30 mouse cellular contexts compared by ENCODE assay signal in genomic region chr6:83015749-83016148, GRCm38 (mm10). TPM values are rescaled to one million over a fixed set of nuclear protein-coding genes. Genes with fewer than 3 reads are reported as not detected.
A peak's percentile ranks its signal among the peaks of the same experiment; 100 is the strongest.
DNase-seq lines count a peak whose midpoint lies in the region; ATAC-seq and TF ChIP-seq lines count a peak whose summit lies in the region.
"Had no signal": no experiment of that assay in that cellular context is flagged by ENCODE, and none has a peak within 500 bp of the region (broad histone marks: within the 10 kb centered on the region; RNA-seq: fewer than 3 reads in every experiment).

No protein-coding gene starts in this region.

- peaks cover 37% of the 10 kb centered on the region for H3K36me3 ChIP-seq in megakaryocyte, embryonic 14.5 days (replicated peaks; ENCODE audit: low read length)
- no peaks in the 10 kb centered on the region for H3K36me3 ChIP-seq in liver, embryonic 13.5 days
- no peaks in the 10 kb centered on the region for H3K36me3 ChIP-seq in myocyte (ENCODE audit: control insufficient read depth, insufficient read depth)
- H3K36me3 ChIP-seq in midbrain, postnatal 0 days (ENCODE audit: insufficient read depth, low read length) = no peaks in the 10 kb centered on the region
- H3K36me3 ChIP-seq in hindbrain, embryonic 12.5 days = no peaks in the 10 kb centered on the region
- H3K36me3 ChIP-seq: embryonic facial prominence, embryonic 12.5 days; forebrain, embryonic 12.5 days; limb, embryonic 10.5 days; limb, embryonic 15.5 days; neural tube, embryonic 13.5 days had no signal

- H3K27me3 ChIP-seq in megakaryocyte, embryonic 14.5 days (replicated peaks) = no peaks in the 10 kb centered on the region
- no peaks in the 10 kb centered on the region for H3K27me3 ChIP-seq in liver, embryonic 13.5 days
- no peaks in the 10 kb centered on the region for H3K27me3 ChIP-seq in myocyte (ENCODE audit: control insufficient read depth, insufficient read depth, insufficient read length)
- H3K27me3 ChIP-seq in midbrain, postnatal 0 days (ENCODE audit: insufficient read depth, low read length) = no peaks in the 10 kb centered on the region
- H3K27me3 ChIP-seq in hindbrain, embryonic 12.5 days = 0 out of 2 replicates have a peak, but pooled peaks cover 2% of the 10 kb centered on the region
- H3K27me3 ChIP-seq: embryonic facial prominence, embryonic 12.5 days; forebrain, embryonic 12.5 days; limb, embryonic 15.5 days; neural tube, embryonic 13.5 days; Patski had no signal

- H3K9me3 ChIP-seq in megakaryocyte, embryonic 14.5 days = peaks cover 13% of the 10 kb centered on the region
- H3K9me3 ChIP-seq in liver, embryonic 13.5 days (replicated peaks) = no peaks in the 10 kb centered on the region
- H3K9me3 ChIP-seq in midbrain, postnatal 0 days (ENCODE audit: low read length) = no peaks in the 10 kb centered on the region
- no peaks in the 10 kb centered on the region for H3K9me3 ChIP-seq in hindbrain, embryonic 12.5 days (replicated peaks)
- H3K9me3 ChIP-seq: embryonic facial prominence, embryonic 12.5 days; forebrain, embryonic 12.5 days; limb, embryonic 10.5 days; limb, embryonic 15.5 days; neural tube, embryonic 13.5 days had no signal

- peaks cover 93% of the 10 kb centered on the region for H3K4me1 ChIP-seq in megakaryocyte, embryonic 14.5 days
- peaks cover 10% of the 10 kb centered on the region for H3K4me1 ChIP-seq in bone marrow, adult 2 months (ENCODE audit: control insufficient read depth, insufficient read depth, low read length)
- peaks cover 96% of the 10 kb centered on the region for H3K4me1 ChIP-seq in liver, embryonic 13.5 days (replicated peaks)
- no peaks in the 10 kb centered on the region for H3K4me1 ChIP-seq in midbrain, postnatal 0 days (ENCODE audit: insufficient read depth, low read length)
- H3K4me1 ChIP-seq in hindbrain, embryonic 12.5 days = no peaks in the 10 kb centered on the region
- H3K4me1 ChIP-seq: embryonic facial prominence, embryonic 12.5 days; forebrain, embryonic 12.5 days; neural tube, embryonic 13.5 days had no signal

- DNase-seq in liver, embryonic 13.5 days = no peak
- no peak for DNase-seq in midbrain, postnatal 0 days (ENCODE audit: low spot score)
- no peak for DNase-seq in cerebellum, adult 9-10 months
- DNase-seq: adrenal gland, adult 2 months; adrenal gland, postnatal 36 days; cerebellum, adult 2 months; cerebellum, postnatal 25 days; gastrocnemius, postnatal 36 days; heart, adult 18-20 months; heart, postnatal 36 days; kidney, adult 9 months; kidney, postnatal 10 days; layer of hippocampus, adult 9-11 months; lung, postnatal 36 days; midbrain, embryonic 14.5 days; thymus, adult 2 months; thymus, postnatal 4 days had no signal

- WGBS in bone marrow, adult 2 months = 77% methylated on average over 2 of the region's 2 CpGs
- 71% methylated on average over 2 of the region's 2 CpGs for WGBS in liver, embryonic 13.5 days (ENCODE audit: insufficient replicate concordance)
- WGBS in midbrain, postnatal 0 days = 79% methylated on average over 2 of the region's 2 CpGs
- 90% methylated on average over 2 of the region's 2 CpGs for WGBS in hindbrain, embryonic 12.5 days

- ATAC-seq in megakaryocyte, adult 5-6 weeks (ENCODE audit: poor library complexity, severe bottlenecking) = no peak
- no peak for ATAC-seq in liver, embryonic 13.5 days (ENCODE audit: low read depth)
- no peak for ATAC-seq in midbrain, postnatal 0 days (ENCODE audit: low FRiP score)
- no peak for ATAC-seq in hindbrain, embryonic 12.5 days (ENCODE audit: low FRiP score)
- ATAC-seq: intestine, postnatal 0 days; Patski had no signal

- H3K4me3 ChIP-seq in megakaryocyte, embryonic 14.5 days (replicated peaks) = peak overlapping the region; percentile 71
- H3K4me3 ChIP-seq in bone marrow, adult 2 months (replicated peaks; ENCODE audit: control insufficient read depth, low read depth, low read length) = peak overlapping the region; percentile 12
- H3K4me3 ChIP-seq in liver, embryonic 13.5 days (replicated peaks) = peak overlapping the region; percentile 41
- no peak overlapping the region for H3K4me3 ChIP-seq in myocyte
- H3K4me3 ChIP-seq in midbrain, postnatal 0 days (ENCODE audit: low read depth, low read length) = no peak overlapping the region
- H3K4me3 ChIP-seq in hindbrain, embryonic 12.5 days = no peak overlapping the region
- H3K4me3 ChIP-seq: embryonic facial prominence, embryonic 12.5 days; forebrain, embryonic 12.5 days; limb, embryonic 10.5 days; limb, embryonic 15.5 days; neural tube, embryonic 13.5 days had no signal

- no peak for TF ChIP-seq POLR2A in bone marrow, adult 2 months (IDR thresholded peaks at IDR 0.05; ENCODE audit: borderline replicate concordance, control insufficient read depth, low read depth, low read length)
- TF ChIP-seq POLR2A in myocyte (IDR thresholded peaks at IDR 0.05; ENCODE audit: insufficient read length, low read depth) = no peak

- H3ac ChIP-seq in myocyte (ENCODE audit: control insufficient read depth, insufficient read length) = no peak overlapping the region

- no peak for TF ChIP-seq CTCF in bone marrow, adult 2 months (IDR thresholded peaks at IDR 0.05; ENCODE audit: control insufficient read depth, insufficient read depth, low read length)
- TF ChIP-seq CTCF in midbrain, postnatal 0 days (IDR thresholded peaks at IDR 0.05) = no peak

- peak overlapping the region; percentile 47 for H3K27ac ChIP-seq in bone marrow, adult 2 months (ENCODE audit: control insufficient read depth, insufficient read depth, low read depth, low read length, poor library complexity)
- peak overlapping the region; percentile 99 for H3K27ac ChIP-seq in liver, embryonic 13.5 days
- no peak overlapping the region for H3K27ac ChIP-seq in midbrain, postnatal 0 days (ENCODE audit: low read depth, low read length)
- H3K27ac ChIP-seq in hindbrain, embryonic 12.5 days = no peak overlapping the region
- H3K27ac ChIP-seq: embryonic facial prominence, embryonic 12.5 days; forebrain, embryonic 12.5 days; hindbrain, embryonic 14.5 days; limb, embryonic 10.5 days; limb, embryonic 15.5 days; neural tube, embryonic 13.5 days had no signal

- H3K79me2 ChIP-seq in myocyte (ENCODE audit: control insufficient read depth, insufficient read depth) = no peaks in the 10 kb centered on the region

- peak overlapping the region; percentile 60 for H3K4me2 ChIP-seq in liver, embryonic 13.5 days
- H3K4me2 ChIP-seq in myocyte (ENCODE audit: low read depth) = peak overlapping the region; percentile 77
- H3K4me2 ChIP-seq in midbrain, postnatal 0 days (ENCODE audit: low read depth, low read length, poor library complexity, severe bottlenecking) = no peak overlapping the region
- H3K4me2 ChIP-seq in hindbrain, embryonic 12.5 days (replicated peaks) = no peak overlapping the region
- H3K4me2 ChIP-seq: embryonic facial prominence, embryonic 12.5 days; forebrain, embryonic 12.5 days; hindbrain, embryonic 14.5 days; limb, embryonic 15.5 days; neural tube, embryonic 13.5 days had no signal

- peak overlapping the region; percentile 72 for H3K9ac ChIP-seq in liver, embryonic 13.5 days
- no peak overlapping the region for H3K9ac ChIP-seq in midbrain, postnatal 0 days (replicated peaks; ENCODE audit: low read length, poor library complexity, severe bottlenecking)
- H3K9ac ChIP-seq in hindbrain, embryonic 12.5 days = no peak overlapping the region
- H3K9ac ChIP-seq: embryonic facial prominence, embryonic 12.5 days; forebrain, embryonic 12.5 days; hindbrain, embryonic 14.5 days; limb, embryonic 15.5 days; neural tube, embryonic 13.5 days had no signal

RNA-seq across cellular contexts. Expression of gene Dok1, which starts 17.5 kb away (rescaled TPM):
- polyA plus RNA-seq in megakaryocyte, embryonic 14.5 days (2012; ENCODE audit: insufficient read depth, low replicate concordance) = 159 and 256 TPM in 2 replicates
- 10.2 and 12.3 TPM in 2 replicates for total RNA-seq in megakaryocyte, adult 5-6 weeks (2015)
- total RNA-seq in megakaryocyte, adult 5-6 weeks (2017) = 23.5 and 26.8 TPM in 2 replicates
- 26.6 and 39.6 TPM in 2 replicates for polyA plus RNA-seq in bone marrow, adult 2 months (2011; ENCODE audit: insufficient read depth, insufficient read length, low replicate concordance, missing spikeins)
- polyA plus RNA-seq in liver, embryonic 13.5 days (2015; fragmentation: Nextera tagmentation; extraction: Ambion mirVana) = 20.1 and 20.2 TPM in 2 replicates
- 41.3 TPM for polyA plus RNA-seq in myocyte (2012; fragmentation: generic; extraction: Trizol)
- total RNA-seq in midbrain, postnatal 0 days (2014; rRNA removed) = 3.9 and 5.0 TPM in 2 replicates
- polyA plus RNA-seq in midbrain, postnatal 0 days (2015; fragmentation: Nextera tagmentation; extraction: Ambion mirVana) = 1.1 and 2.3 TPM in 2 replicates
- polyA plus RNA-seq in hindbrain, embryonic 12.5 days (2016; fragmentation: Nextera tagmentation; extraction: Ambion mirVana) = 8.5 and 10.3 TPM in 2 replicates

RNA-seq across cellular contexts. Expression of gene Loxl3, which starts 18.2 kb away (rescaled TPM):
- 0.40 and 4.2 TPM in 2 replicates for polyA plus RNA-seq in megakaryocyte, embryonic 14.5 days (2012; ENCODE audit: insufficient read depth, low replicate concordance)
- 0.30 and 0.65 TPM in 2 replicates for total RNA-seq in megakaryocyte, adult 5-6 weeks (2015)
- total RNA-seq in megakaryocyte, adult 5-6 weeks (2017) = 0.44 and 1.4 TPM in 2 replicates
- 6.9 and 13.3 TPM in 2 replicates for polyA plus RNA-seq in bone marrow, adult 2 months (2011; ENCODE audit: insufficient read depth, insufficient read length, low replicate concordance, missing spikeins)
- 2.1 and 2.2 TPM in 2 replicates for polyA plus RNA-seq in liver, embryonic 13.5 days (2015; fragmentation: Nextera tagmentation; extraction: Ambion mirVana)
- 14.4 TPM for polyA plus RNA-seq in myocyte (2012; fragmentation: generic; extraction: Trizol)
- 6.9 and 7.3 TPM in 2 replicates for total RNA-seq in midbrain, postnatal 0 days (2014; rRNA removed)
- 4.7 and 5.6 TPM in 2 replicates for polyA plus RNA-seq in midbrain, postnatal 0 days (2015; fragmentation: Nextera tagmentation; extraction: Ambion mirVana)
- polyA plus RNA-seq in hindbrain, embryonic 12.5 days (2016; fragmentation: Nextera tagmentation; extraction: Ambion mirVana) = 16.8 and 19.2 TPM in 2 replicates

RNA-seq across cellular contexts. Expression of gene Aup1, which starts 38.6 kb away (rescaled TPM):
- polyA plus RNA-seq in megakaryocyte, embryonic 14.5 days (2012; ENCODE audit: insufficient read depth, low replicate concordance) = 1,695 and 4,915 TPM in 2 replicates
- 156 and 191 TPM in 2 replicates for total RNA-seq in megakaryocyte, adult 5-6 weeks (2015)
- 143 and 168 TPM in 2 replicates for total RNA-seq in megakaryocyte, adult 5-6 weeks (2017)
- 142 and 337 TPM in 2 replicates for polyA plus RNA-seq in bone marrow, adult 2 months (2011; ENCODE audit: insufficient read depth, insufficient read length, low replicate concordance, missing spikeins)
- polyA plus RNA-seq in liver, embryonic 13.5 days (2015; fragmentation: Nextera tagmentation; extraction: Ambion mirVana) = 186 and 197 TPM in 2 replicates
- polyA plus RNA-seq in myocyte (2012; fragmentation: generic; extraction: Trizol) = 199 TPM
- total RNA-seq in midbrain, postnatal 0 days (2014; rRNA removed) = 180 and 190 TPM in 2 replicates
- 130 and 155 TPM in 2 replicates for polyA plus RNA-seq in midbrain, postnatal 0 days (2015; fragmentation: Nextera tagmentation; extraction: Ambion mirVana)
- polyA plus RNA-seq in hindbrain, embryonic 12.5 days (2016; fragmentation: Nextera tagmentation; extraction: Ambion mirVana) = 149 and 158 TPM in 2 replicates

RNA-seq across cellular contexts. Expression of gene Htra2, which starts 39.3 kb away (rescaled TPM):
- 27.7 and 49.5 TPM in 2 replicates for polyA plus RNA-seq in megakaryocyte, embryonic 14.5 days (2012; ENCODE audit: insufficient read depth, low replicate concordance)
- total RNA-seq in megakaryocyte, adult 5-6 weeks (2015) = 53.9 and 55.6 TPM in 2 replicates
- 34.1 and 41.4 TPM in 2 replicates for total RNA-seq in megakaryocyte, adult 5-6 weeks (2017)
- polyA plus RNA-seq in bone marrow, adult 2 months (2011; ENCODE audit: insufficient read depth, insufficient read length, low replicate concordance, missing spikeins) = 115 and 145 TPM in 2 replicates
- polyA plus RNA-seq in liver, embryonic 13.5 days (2015; fragmentation: Nextera tagmentation; extraction: Ambion mirVana) = 131 and 132 TPM in 2 replicates
- 96.2 TPM for polyA plus RNA-seq in myocyte (2012; fragmentation: generic; extraction: Trizol)
- total RNA-seq in midbrain, postnatal 0 days (2014; rRNA removed) = 45.4 and 56.5 TPM in 2 replicates
- 87.8 and 93.4 TPM in 2 replicates for polyA plus RNA-seq in midbrain, postnatal 0 days (2015; fragmentation: Nextera tagmentation; extraction: Ambion mirVana)
- polyA plus RNA-seq in hindbrain, embryonic 12.5 days (2016; fragmentation: Nextera tagmentation; extraction: Ambion mirVana) = 59.9 and 63.4 TPM in 2 replicates

RNA-seq across cellular contexts. Expression of gene Dqx1, which starts 41.9 kb away (rescaled TPM):
- 0.22 TPM in 1 of 2 replicates, not detected in the other for polyA plus RNA-seq in megakaryocyte, embryonic 14.5 days (2012; ENCODE audit: insufficient read depth, low replicate concordance)
- total RNA-seq in megakaryocyte, adult 5-6 weeks (2015) = 2.2 and 2.3 TPM in 2 replicates
- 0.62 and 1.2 TPM in 2 replicates for total RNA-seq in megakaryocyte, adult 5-6 weeks (2017)
- 5.3 and 13.5 TPM in 2 replicates for polyA plus RNA-seq in bone marrow, adult 2 months (2011; ENCODE audit: insufficient read depth, insufficient read length, low replicate concordance, missing spikeins)
- 5.3 and 5.6 TPM in 2 replicates for polyA plus RNA-seq in liver, embryonic 13.5 days (2015; fragmentation: Nextera tagmentation; extraction: Ambion mirVana)
- polyA plus RNA-seq in myocyte (2012; fragmentation: generic; extraction: Trizol) = 0.24 TPM
- 0.09 and 0.11 TPM in 2 replicates for total RNA-seq in midbrain, postnatal 0 days (2014; rRNA removed)
- 0.30 and 0.32 TPM in 2 replicates for polyA plus RNA-seq in midbrain, postnatal 0 days (2015; fragmentation: Nextera tagmentation; extraction: Ambion mirVana)
- 0.76 and 1.2 TPM in 2 replicates for polyA plus RNA-seq in hindbrain, embryonic 12.5 days (2016; fragmentation: Nextera tagmentation; extraction: Ambion mirVana)

Comparison
In these comparisons a context has a peak if more than half of its experiments do, and no peak if none do; other contexts are left out.
1. H3K4me3 ChIP-seq: peak in megakaryocyte, embryonic 14.5 days (single experiment), bone marrow, adult 2 months (single experiment) and liver, embryonic 13.5 days (single experiment); none in myocyte (single experiment), midbrain, postnatal 0 days (single experiment) and hindbrain, embryonic 12.5 days (single experiment).
2. H3K27ac ChIP-seq: peak in bone marrow, adult 2 months (single experiment) and liver, embryonic 13.5 days (single experiment); none in midbrain, postnatal 0 days (single experiment) and hindbrain, embryonic 12.5 days (single experiment).
3. H3K4me2 ChIP-seq: peak in liver, embryonic 13.5 days (single experiment) and myocyte (single experiment); none in midbrain, postnatal 0 days (single experiment) and hindbrain, embryonic 12.5 days (single experiment).